Mouse (Mus musculus) bone marrow macrophage, adult 2 months (primary cell): ENCODE measurements around the gene Pip5k1c.

Experiments used
- CTCF ChIP-seq: IDR thresholded peaks from 2 replicates; pipeline ENCODE4 v1.5.1; 2012; ENCODE audit warnings: low read depth, mild to moderate bottlenecking, low read length, moderate library complexity
- POLR2A ChIP-seq: IDR thresholded peaks from 2 replicates; pipeline ENCODE4 v1.6.1; 2012; ENCODE audit warnings: mild to moderate bottlenecking, low read depth, low read length, borderline replicate concordance

DNA sequence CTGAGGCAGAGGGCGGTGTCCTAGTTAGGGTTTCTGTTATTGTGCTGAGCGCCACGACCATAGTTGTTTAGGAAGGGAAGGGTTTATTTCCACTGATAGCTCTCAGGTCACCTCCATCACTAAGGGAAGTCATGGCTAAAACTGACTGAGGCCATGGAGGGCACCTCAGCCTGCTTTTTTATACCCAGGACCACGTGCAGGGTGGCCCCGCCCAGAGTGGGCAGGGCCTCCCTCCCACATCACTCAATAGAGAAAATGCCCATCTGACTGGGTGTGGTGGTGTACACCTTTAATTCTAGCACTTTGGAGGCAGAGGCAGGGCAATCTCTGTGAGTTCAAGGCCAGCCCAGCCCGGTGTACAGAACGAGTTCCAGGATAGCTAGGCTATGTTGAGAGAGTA lies 21.4 kb downstream of the Pip5k1c start:
- no peak for TF ChIP-seq CTCF
- TF ChIP-seq POLR2A = no peak
